Mouse (Mus musculus): ENCODE data around the gene Ntrk3. TPM values are rescaled to one million over a fixed set of nuclear protein-coding genes. Genes with fewer than 3 reads are reported as not detected.

Gene Ntrk3
- polyA plus RNA-seq (2016; fragmentation: Nextera tagmentation; extraction: Ambion mirVana) = 0.16 and 0.36 TPM in 2 replicates

DNA sequence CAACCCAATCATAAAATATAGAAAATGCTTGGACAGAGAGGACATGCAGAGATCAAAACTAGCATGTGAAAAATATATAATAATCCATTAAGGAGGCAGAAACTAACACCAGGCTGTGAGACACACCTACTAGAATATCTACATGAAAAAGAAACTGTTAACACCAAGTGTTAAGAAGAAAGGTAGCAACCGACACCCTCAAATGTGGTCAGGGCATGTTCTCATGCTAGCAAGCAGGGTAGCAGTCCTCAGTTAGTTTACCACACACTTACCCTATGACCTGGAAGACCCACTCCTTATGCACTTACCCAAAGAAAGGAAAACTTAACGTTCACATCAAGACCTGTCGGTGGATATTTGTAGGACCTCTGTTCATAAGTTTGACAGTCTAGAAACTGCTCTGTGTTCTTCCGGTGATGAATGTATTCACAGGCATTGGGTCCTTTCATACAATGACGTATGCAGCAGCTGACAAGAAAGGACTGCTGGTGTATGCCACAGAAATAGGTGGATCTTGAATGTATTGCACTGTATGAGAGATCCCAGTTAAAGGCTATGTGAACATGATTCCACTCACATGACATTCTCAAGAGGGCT is at the start of gene Ntrk3:
Ntrk3 (minus strand) TSS at position 399 of the 597 bp plus-strand sequence.
- no peak within 1 kb of the TSS for H3K27ac ChIP-seq
- 85% methylated on average over 5 of the region's 5 CpGs for WGBS
- H3K27me3 ChIP-seq (ENCODE audit: low read depth, poor library complexity, severe bottlenecking) = no peaks in the 10 kb centered on the region
- no peaks in the 10 kb centered on the region for H3K9me3 ChIP-seq (replicated peaks)
- H3K4me1 ChIP-seq = no peaks in the 10 kb centered on the region
- H3K4me3 ChIP-seq = no peak within 1 kb of the TSS
- DNase-seq (ENCODE audit: low spot score) = no peak
- H3K36me3 ChIP-seq = no peaks in the 10 kb centered on the region

DNA sequence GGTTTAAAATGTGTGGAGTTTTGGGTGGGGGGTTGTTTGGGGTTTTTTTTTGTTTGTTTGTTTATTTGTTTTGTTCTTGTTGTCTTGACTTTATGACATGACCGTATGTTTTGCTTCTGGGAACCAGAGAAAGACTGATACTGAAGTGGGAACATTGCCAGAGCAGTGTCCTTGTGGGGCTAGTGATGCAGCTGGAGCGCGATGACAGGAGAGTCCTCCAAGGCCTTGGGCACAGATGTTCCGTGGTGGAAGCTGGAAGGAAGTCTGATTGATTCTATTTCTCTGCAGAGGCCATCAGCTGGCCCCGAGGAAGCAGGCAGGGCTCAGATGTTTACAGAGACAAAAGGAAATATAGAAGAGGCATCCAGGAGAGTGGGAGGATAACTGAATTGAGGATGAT is 48.1 kb upstream of the Ntrk3 start:
- Histone ChIP-seq H3K27me3 (ENCODE audit: low read depth, poor library complexity, severe bottlenecking) (no peaks in the 10 kb centered on the region), H3K4me1 (peaks cover 13% of the 10 kb centered on the region), H3K9me3 (replicated peaks) (no peaks in the 10 kb centered on the region), H3K36me3 (peaks cover 54% of the 10 kb centered on the region), H3K27ac (no peak overlapping the region), H3K4me3 (no peak overlapping the region)
- WGBS = 88% methylated on average over 5 of the region's 5 CpGs
- DNase-seq (ENCODE audit: low spot score) = no peak

DNA sequence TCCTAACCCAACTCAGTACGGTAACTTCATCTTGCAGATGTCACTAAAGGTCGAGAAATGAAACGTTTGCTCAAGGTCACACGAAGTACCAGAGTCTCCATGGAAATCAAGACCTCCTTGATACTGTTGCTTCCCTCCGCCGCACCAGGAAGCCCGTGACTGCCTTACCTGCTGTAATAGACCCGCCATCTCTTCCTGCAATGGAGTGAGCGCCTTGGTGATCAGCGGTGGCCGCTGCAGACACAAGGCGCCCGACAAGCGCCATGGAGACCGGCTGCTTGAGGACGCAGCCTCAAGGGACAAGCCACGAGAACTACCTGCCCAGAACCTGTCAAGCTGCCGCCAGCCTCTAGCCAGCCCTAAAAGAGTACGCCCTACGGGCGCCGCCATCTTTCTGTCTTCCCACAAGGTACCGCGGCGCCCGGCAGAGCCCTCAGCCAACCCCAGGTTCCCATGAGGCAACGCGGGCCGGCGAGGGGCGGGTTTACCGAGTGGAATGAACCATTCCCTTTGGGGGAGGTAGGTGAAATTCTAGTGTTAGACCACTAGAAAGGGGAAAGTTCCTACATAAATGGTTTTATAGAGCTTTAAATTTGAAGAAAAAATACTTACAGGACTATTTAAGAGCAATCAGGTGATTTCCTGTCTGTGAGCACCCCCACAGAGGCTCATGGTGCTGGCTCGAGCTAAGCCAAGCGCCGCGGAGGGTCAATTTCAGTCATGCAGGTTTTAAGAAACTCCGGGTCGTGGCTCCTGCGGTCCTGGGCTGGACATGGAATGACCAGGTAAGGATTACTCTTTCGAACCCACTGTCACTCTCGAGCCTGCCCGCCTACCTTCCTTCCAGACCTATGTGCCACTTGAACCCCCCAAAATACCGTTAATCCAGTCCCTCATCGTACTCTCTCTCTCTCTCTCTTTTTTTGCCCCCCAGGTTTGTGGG is 45.1 kb upstream of the Ntrk3 start, which contains the start of the genes Mrps11 and Mrpl46:
Mrps11 (plus strand) TSS at position 481 of the 943 bp plus-strand sequence.
Mrpl46 (minus strand) TSS at position 893 of the 943 bp plus-strand sequence.
- peaks cover 52% of the 10 kb centered on the region for H3K36me3 ChIP-seq
- under 1% methylated on average over 44 of the region's 44 CpGs for WGBS
- peak within 1 kb of the TSS; percentile 95 for H3K27ac ChIP-seq

DNA sequence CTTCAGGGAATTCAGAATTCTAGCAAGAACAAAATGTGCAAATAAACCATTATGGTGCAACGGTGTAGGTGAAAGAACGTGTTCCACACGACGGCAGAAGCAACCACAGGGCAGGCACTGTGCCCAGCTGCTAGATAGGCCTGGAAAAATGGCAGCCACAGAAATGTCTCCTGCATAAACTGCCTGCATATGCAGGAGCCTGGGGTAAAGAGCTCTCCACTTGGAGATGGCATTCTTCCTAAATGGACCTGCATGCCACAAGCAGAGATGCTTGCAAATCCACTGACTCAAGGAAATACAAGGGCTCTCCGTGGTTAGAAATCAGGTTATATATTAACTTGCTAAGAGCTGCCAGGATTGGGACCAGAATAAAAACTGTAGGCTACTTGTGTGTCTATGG is 40.9 kb upstream of the Ntrk3 start:
- Histone ChIP-seq H3K4me1 (peaks cover 10% of the 10 kb centered on the region), H3K36me3 (peaks cover 70% of the 10 kb centered on the region), H3K27me3 (ENCODE audit: low read depth, poor library complexity, severe bottlenecking) (no peaks in the 10 kb centered on the region), H3K27ac (no peak overlapping the region), H3K4me3 (no peak overlapping the region), H3K9me3 (replicated peaks) (no peaks in the 10 kb centered on the region)
- DNase-seq (ENCODE audit: low spot score) = no peak
- 96% methylated on average over 5 of the region's 5 CpGs for WGBS

More for the DNA sequence above, 45.1 kb upstream of the Ntrk3 start, which contains the start of the genes Mrps11 and Mrpl46:
- peaks cover 13% of the 10 kb centered on the region for H3K4me1 ChIP-seq
- peak; percentile 90 for DNase-seq (ENCODE audit: low spot score)
- no peaks in the 10 kb centered on the region for H3K9me3 ChIP-seq (replicated peaks)
- H3K27me3 ChIP-seq (ENCODE audit: low read depth, poor library complexity, severe bottlenecking) = no peaks in the 10 kb centered on the region
- H3K4me3 ChIP-seq = peak within 1 kb of the TSS; percentile 95

DNA sequence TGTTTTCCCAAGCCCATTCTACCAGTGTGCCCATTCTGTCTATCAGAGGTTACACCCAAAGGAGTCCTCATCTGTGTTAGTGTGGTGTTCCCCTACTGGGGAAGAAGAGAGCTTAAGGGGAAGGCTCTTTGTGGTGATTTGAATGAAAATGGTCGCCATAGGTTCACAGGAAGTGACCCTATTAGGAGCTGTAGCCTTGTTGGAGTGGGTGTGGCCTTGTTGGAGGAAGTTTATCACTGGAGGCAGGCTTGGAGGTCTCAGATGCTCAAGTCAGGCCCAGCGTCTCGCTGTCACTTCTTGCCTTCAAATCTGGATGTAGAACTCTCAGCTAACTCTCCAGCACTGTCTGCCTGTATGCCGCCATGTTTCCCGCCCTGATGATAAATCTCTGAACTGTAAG is 33.1 kb upstream of the Ntrk3 start:
- Histone ChIP-seq H3K27ac (no peak overlapping the region), H3K27me3 (ENCODE audit: low read depth, poor library complexity, severe bottlenecking) (0 out of 2 replicates have a peak, but pooled peaks cover 6% of the 10 kb centered on the region), H3K36me3 (peaks cover 35% of the 10 kb centered on the region), H3K4me3 (no peak overlapping the region), H3K9me3 (replicated peaks) (no peaks in the 10 kb centered on the region), H3K4me1 (no peaks in the 10 kb centered on the region)
- DNase-seq (ENCODE audit: low spot score) = no peak
- WGBS = 84% methylated on average over 5 of the region's 5 CpGs

DNA sequence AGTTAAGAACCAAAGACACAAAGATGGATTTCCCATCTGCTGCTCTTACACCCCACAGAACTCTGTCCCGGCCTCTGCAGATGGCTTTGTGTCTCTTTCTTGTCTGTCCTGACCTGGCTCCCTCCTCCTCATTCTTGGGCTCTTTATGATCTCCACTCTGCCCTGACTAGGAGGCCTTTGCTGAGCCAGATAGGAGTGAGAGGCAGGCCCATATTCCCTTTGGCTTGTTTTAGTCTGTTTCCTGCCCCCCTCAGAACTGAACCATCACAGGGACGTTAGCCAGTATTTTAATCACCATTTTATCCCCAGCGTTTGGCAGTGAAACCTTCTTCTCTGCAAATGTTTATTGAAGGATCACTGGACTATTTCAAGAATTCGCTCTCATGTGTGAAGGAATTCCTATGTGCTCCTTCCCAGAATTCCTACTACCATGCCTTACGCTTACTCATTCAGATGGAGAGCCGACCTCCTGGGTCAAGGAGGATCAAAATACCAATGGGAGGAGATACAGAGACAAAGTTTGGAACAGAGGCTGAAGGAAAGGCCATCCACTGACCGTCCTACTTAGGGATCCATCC is 31.4 kb upstream of the Ntrk3 start:
- no peaks in the 10 kb centered on the region for H3K4me1 ChIP-seq
- WGBS = 75% methylated on average over 7 of the region's 7 CpGs
- no peaks in the 10 kb centered on the region for H3K9me3 ChIP-seq (replicated peaks)
- H3K27me3 ChIP-seq (ENCODE audit: low read depth, poor library complexity, severe bottlenecking) = 0 out of 2 replicates have a peak, but pooled peaks cover 6% of the 10 kb centered on the region
- H3K36me3 ChIP-seq = peaks cover 18% of the 10 kb centered on the region
- H3K27ac ChIP-seq = no peak overlapping the region
- DNase-seq (ENCODE audit: low spot score) = no peak
- H3K4me3 ChIP-seq = no peak overlapping the region

DNA sequence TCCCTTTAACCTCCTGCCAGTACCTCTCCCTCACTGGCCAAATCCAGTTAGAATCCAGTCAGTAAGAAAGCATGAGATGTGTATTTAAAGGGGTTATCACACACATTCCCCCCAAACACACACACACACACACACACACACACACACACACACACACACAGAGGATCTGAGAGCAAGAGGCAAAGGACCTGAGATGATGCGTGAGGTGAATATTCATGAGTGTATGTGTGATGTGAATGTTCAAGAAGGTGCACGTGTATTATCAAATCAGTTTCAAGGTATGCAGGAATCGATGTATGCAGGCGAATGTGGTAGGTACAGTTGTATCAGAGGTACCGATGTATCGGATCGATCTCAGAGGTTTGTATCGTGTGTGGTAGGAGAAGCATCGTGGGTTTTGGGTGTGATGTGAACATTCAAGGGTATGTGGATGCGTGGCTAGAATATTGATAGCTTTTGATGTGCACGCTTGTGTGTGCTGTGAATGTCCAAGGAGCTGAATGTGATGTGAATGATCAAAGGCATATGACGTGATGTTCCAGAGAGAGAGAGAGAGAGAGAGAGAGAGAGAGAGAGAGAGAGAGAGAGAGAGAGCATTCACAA is 30.2 kb upstream of the Ntrk3 start:
- Histone ChIP-seq H3K4me1 (no peaks in the 10 kb centered on the region), H3K36me3 (peaks cover 6% of the 10 kb centered on the region), H3K27ac (no peak overlapping the region), H3K4me3 (no peak overlapping the region), H3K9me3 (replicated peaks) (no peaks in the 10 kb centered on the region), H3K27me3 (ENCODE audit: low read depth, poor library complexity, severe bottlenecking) (0 out of 2 replicates have a peak, but pooled peaks cover 6% of the 10 kb centered on the region)
- no peak for DNase-seq (ENCODE audit: low spot score)
- 93% methylated on average over 12 of the region's 12 CpGs for WGBS

DNA sequence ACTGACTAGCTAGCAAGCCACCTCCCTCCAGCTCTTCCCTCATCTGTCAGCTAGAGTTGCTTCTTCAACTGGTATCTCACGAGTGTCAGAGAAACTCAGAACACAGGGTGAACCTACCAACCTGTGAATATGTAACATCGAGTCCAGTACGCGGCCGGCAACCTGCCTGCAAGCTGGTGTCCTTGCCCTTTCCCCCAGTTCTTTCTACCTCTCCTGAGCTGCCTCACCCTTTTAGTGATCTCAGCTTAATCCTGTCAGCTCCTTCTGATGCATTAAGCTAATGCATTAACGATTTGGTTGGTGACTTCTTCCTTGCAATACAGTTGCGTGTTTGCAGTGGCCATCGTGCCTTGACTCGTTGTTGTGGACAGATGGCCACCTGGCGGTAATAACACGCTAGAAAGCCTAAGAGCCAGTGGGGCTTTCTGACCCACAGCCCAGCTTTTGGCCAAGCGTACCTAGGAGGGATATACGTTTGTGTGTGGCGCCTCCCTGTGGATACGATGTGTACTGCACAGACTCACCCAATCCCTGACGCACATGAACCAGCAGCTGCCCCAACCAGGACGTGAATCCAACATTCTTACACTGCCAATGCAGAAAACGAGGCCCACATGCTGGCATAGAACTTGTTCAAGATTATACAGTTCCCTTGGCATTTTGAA is 28.3 kb upstream of the Ntrk3 start:
- Histone ChIP-seq H3K27me3 (ENCODE audit: low read depth, poor library complexity, severe bottlenecking) (0 out of 2 replicates have a peak, but pooled peaks cover 6% of the 10 kb centered on the region), H3K27ac (no peak overlapping the region), H3K9me3 (replicated peaks) (no peaks in the 10 kb centered on the region), H3K4me1 (no peaks in the 10 kb centered on the region), H3K4me3 (no peak overlapping the region), H3K36me3 (no peaks in the 10 kb centered on the region)
- 26% methylated on average over 18 of the region's 18 CpGs for WGBS
- peak; percentile 85 for DNase-seq (ENCODE audit: low spot score)

DNA sequence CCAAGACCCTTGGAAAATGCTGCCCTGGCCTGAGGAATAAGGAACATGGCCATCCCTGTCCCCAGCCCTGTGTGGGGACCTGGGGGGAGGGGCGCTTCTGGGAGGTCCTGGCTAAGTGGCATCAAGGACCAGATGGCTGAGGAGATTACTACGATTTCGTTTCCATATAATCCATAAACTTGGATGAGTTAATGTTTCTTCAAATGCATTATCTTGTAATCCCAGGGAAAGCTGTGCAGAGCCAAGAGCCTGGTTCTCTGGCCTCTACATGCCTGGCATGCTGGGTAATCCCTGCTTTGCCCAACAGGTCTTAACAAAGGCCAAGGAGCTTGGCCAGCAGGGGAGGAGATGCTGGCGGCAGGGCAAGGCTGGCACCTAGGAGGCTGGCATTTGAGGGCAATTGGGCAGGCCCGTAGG is 27.4 kb upstream of the Ntrk3 start:
- H3K36me3 ChIP-seq = no peaks in the 10 kb centered on the region
- no peak overlapping the region for H3K27ac ChIP-seq
- no peak for DNase-seq (ENCODE audit: low spot score)
- no peaks in the 10 kb centered on the region for H3K4me1 ChIP-seq
- H3K4me3 ChIP-seq = no peak overlapping the region
- H3K9me3 ChIP-seq (replicated peaks) = no peaks in the 10 kb centered on the region
- H3K27me3 ChIP-seq (ENCODE audit: low read depth, poor library complexity, severe bottlenecking) = 0 out of 2 replicates have a peak, but pooled peaks cover 6% of the 10 kb centered on the region
- 84% methylated on average over 5 of the region's 5 CpGs for WGBS

DNA sequence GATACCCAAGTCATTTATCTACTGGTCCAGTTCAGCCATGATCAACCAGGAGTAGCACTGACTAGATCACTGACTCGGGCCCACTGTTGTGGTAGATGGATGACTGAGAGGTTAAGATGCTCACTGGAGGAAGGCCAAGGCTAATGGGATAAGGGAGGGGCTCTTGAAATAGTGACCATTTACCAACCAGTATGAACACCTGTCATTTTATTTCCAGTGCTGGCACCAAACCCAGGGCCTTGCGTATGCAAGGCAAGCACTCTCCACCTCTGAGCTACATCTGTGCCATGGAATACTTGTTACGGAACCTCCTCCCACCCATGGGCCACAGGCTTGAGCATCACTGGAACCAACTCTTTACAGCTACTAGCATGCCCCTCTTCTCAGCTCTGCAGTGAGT is 26.0 kb upstream of the Ntrk3 start:
- H3K27me3 ChIP-seq (ENCODE audit: low read depth, poor library complexity, severe bottlenecking) = 0 out of 2 replicates have a peak, but pooled peaks cover 6% of the 10 kb centered on the region
- WGBS = 93% methylated on average over 3 of the region's 3 CpGs
- no peaks in the 10 kb centered on the region for H3K36me3 ChIP-seq
- H3K4me1 ChIP-seq = no peaks in the 10 kb centered on the region
- no peak overlapping the region for H3K27ac ChIP-seq
- no peak overlapping the region for H3K4me3 ChIP-seq
- DNase-seq (ENCODE audit: low spot score) = no peak
- H3K9me3 ChIP-seq (replicated peaks) = no peaks in the 10 kb centered on the region

DNA sequence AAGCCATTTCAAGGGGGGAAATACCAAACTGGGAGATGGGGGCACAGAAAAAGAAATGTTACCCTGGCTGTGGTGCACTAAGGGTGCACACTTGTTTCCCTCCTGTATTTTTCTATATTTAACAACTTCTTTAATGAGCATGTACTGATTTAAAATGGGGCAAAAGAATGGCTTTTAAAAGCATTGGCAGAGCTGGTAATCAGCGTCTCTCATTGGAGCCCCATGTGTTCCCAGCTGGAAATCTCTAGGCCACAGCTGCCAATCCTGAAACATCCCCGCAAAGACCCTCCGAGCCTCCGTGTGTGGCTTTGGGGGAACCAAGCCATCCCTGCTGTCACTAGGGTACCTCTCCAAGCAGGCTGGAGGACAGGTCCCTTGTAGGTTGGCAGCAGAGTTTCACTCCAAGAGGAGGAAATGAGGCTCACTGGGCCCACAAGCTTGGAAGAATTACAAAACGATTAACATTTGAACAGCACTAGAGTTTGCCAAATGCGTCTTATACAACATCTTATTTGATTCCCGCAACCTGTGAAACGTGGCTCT is 16.7 kb upstream of the Ntrk3 start:
- Histone ChIP-seq H3K4me3 (no peak overlapping the region), H3K27ac (no peak overlapping the region), H3K4me1 (no peaks in the 10 kb centered on the region), H3K27me3 (ENCODE audit: low read depth, poor library complexity, severe bottlenecking) (no peaks in the 10 kb centered on the region), H3K36me3 (no peaks in the 10 kb centered on the region), H3K9me3 (replicated peaks) (no peaks in the 10 kb centered on the region)
- WGBS = 69% methylated on average over 8 of the region's 8 CpGs
- no peak for DNase-seq (ENCODE audit: low spot score)
